Mouse (Mus musculus) limb, embryonic 14.5 days (tissue): Measurements from ENCODE around the gene Donson. TPM values are rescaled to one million over a fixed set of nuclear protein-coding genes. Genes with fewer than 3 reads are reported as not detected.
"Not testable (repeated sequence)": the region's sequence is repeated elsewhere in the genome, so short reads cannot be mapped to it uniquely, and the experiment has no call there.

Source experiments
- ATAC-seq: fragments of 200-750 bp; cut with Nextera tagmentation; 2 replicates; pipeline ENCODE4 v1.8.0; 2017; ENCODE audit warnings: low read depth, moderate number of reproducible peaks, moderate TSS enrichment; ENCODE audit not compliant: low FRiP score
- DNase-seq: peaks from one replicate; pipeline ENCODE4 v3.0.0-alpha.2; 2015; ENCODE audit warnings: low spot score
- H3K27ac ChIP-seq: fragments of 300-500 bp; sonication (generic); replicated peaks from 2 replicates; pipeline ENCODE4 v1.5.1; 2014; ENCODE audit warnings: low read depth, mild to moderate bottlenecking, low read length, moderate library complexity, mixed read lengths
- H3K27me3 ChIP-seq: fragments of 300-500 bp; sonication (generic); 2 replicates; pipeline ENCODE4 v1.6.1; 2014; ENCODE audit warnings: low read length, mixed read lengths; ENCODE audit not compliant: control insufficient read depth, insufficient read depth
- H3K36me3 ChIP-seq: fragments of 300-500 bp; sonication (generic); 2 replicates; pipeline ENCODE4 v1.6.1; 2014; ENCODE audit warnings: mild to moderate bottlenecking, low read length, moderate library complexity, mixed read lengths; ENCODE audit not compliant: control insufficient read depth, insufficient read depth
- H3K4me1 ChIP-seq: fragments of 300-500 bp; sonication (generic); 2 replicates; pipeline ENCODE4 v1.6.1; 2014; ENCODE audit warnings: antibody characterized with exemption, low read length, mixed read lengths; ENCODE audit not compliant: control insufficient read depth, insufficient read depth
- H3K4me2 ChIP-seq: fragments of 300-500 bp; sonication (generic); replicated peaks from 2 replicates; pipeline ENCODE4 v1.6.1; 2014; ENCODE audit warnings: low read depth, mild to moderate bottlenecking, low read length, moderate library complexity; ENCODE audit not compliant: severe bottlenecking
- H3K4me3 ChIP-seq: fragments of 300-500 bp; sonication (generic); replicated peaks from 2 replicates; pipeline ENCODE4 v1.5.1; 2014; ENCODE audit warnings: low read length
- H3K9ac ChIP-seq: fragments of 300-500 bp; sonication (generic); 2 replicates; pipeline ENCODE4 v1.6.1; 2014; ENCODE audit warnings: mild to moderate bottlenecking, low read depth, low read length, moderate library complexity; ENCODE audit not compliant: severe bottlenecking
- H3K9me3 ChIP-seq: fragments of 300-500 bp; sonication (generic); 2 replicates; pipeline ENCODE4 v1.6.1; 2016; ENCODE audit warnings: low read length; ENCODE audit not compliant: control insufficient read depth
- POLR2A ChIP-seq: fragments of 200-500 bp; IDR thresholded peaks from 2 replicates; pipeline ENCODE4 v1.8.0; 2012; ENCODE audit warnings: inconsistent platforms, mild to moderate bottlenecking, moderate library complexity, borderline replicate concordance; ENCODE audit not compliant: insufficient read depth, insufficient read length; ENCODE audit errors: extremely low read depth
- WGBS: fragments of 180-500 bp; shearing (Covaris S2); extraction: QIAGEN DNeasy Blood & Tissue Kit; methylation state at CpG from one replicate; pipeline ENCODE4 v1.1.7; 2014; 5-methylcytosine and 5-hydroxymethylcytosine counted together
- polyA plus RNA-seq, 2 experiments: library from polyadenylated mRNA; depleted of rRNA in 1 of 2; stranded (reverse) in 1 of 2; unstranded in 1 of 2; fragments of >200 nt; fragmentation: Nextera tagmentation in 1 of 2; extraction: Ambion mirVana in 1 of 2; gene quantifications; 2 replicates each; pipeline versions ENCODE4 v1.2.1 to v1.2.3; 2012 to 2014

The Donson gene
- polyA plus RNA-seq, 2 experiments: 19.8 to 33.2 TPM

DNA sequence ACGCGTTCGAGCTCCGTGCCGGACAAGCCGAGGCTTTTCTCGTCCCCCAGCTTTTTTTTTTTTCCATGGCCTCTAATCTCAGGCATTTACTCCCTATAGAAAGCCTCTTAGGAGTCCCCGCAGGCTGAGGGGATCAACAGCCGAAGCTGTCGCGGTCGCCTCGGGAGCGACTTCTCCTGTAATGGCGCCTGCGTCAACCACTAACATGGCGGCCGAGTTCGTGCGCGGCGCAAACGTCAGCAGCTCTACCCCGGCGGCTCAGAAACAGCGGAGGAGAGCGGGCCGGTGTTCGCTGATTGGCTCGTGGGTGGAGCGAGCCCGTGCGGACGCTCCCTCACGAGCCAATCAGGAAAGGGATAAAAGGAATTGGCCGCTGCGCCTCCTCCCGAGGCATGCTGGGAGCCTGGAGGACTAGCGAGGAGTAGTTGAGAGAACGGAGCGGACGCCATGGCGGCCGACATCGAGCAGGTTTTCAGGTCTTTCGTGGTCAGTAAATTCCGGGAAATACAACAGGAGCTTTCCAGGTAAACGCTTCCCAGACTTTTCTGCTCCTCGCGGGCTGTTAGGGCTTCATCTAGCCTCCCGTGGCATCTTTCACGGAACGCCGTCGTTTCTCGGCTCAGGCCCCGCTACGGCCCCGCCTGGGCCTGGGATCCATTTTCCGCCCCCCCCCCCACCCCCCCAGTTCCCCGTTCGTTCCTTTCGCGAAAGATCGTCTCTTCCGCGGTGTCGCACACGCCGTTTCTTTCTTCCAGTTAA lies 40.9 kb downstream of the Donson start, which contains the start of gene Son:
Gene Son (plus strand): TSS at position 46 of the 759 bp plus-strand sequence.
- Histone ChIP-seq H3K27ac (peak within 1 kb of the TSS; percentile 98), H3K9ac (peak within 1 kb of the TSS; percentile 95), H3K4me1 (peaks cover 12% of the 10 kb centered on the region; the same call in 1 of the 2 replicates), H3K4me3 (peak within 1 kb of the TSS; percentile 77), H3K27me3 (no peaks in the 10 kb centered on the region), H3K36me3 (peaks cover 14% of the 10 kb centered on the region), H3K4me2 (peak within 1 kb of the TSS; percentile 81), H3K9me3 (no peaks in the 10 kb centered on the region)
- peak; percentile 95 for ATAC-seq
- WGBS: under 1% methylated on average over 64 of the region's 70 CpGs
- peak; percentile 97 for DNase-seq
- peak; percentile 98; the same call in 1 of the 2 replicates for TF ChIP-seq POLR2A

DNA sequence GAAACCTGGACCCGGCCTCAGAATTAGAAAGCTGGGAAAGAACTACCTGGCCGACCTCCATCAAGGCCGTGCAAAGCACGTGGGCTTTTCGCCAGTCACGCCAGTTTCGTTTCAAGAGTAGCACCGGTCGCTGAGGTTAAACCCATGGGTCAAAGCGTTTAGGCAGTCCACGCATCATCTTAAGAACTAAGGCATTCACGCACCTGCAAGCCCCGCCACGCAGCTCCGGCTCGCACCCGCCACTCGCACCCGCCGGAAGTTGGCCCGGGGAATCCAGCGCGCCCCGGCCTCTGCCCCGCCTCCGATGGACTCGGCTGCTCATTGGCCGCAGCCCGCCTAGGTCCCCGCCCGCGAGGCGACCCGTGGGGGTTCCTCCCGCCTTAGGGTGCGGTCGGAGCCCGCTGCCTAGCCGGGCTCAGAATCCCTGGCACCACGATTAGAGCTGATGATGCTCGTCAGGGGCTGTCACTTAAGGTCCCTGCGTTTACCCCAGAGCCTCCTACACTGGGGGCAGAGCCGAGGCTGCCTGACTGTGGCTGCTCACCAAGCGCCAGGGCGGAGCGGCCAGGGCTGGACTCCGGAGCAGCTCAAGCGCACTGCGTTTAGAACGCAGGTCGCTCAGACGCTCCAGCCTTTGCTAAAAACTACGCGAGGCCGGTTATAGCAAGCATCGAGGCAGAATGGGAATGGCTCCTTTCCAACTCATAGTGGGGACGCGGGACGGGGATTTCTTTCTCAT lies 41.7 kb downstream of the Donson start, which contains the start of gene Gart:
Gene Gart (minus strand): TSS at position 272 of the 739 bp plus-strand sequence.
- WGBS: 2% methylated on average over 50 of the region's 59 CpGs
- peaks cover 14% of the 10 kb centered on the region for H3K36me3 ChIP-seq
- H3K4me3 ChIP-seq: peak within 1 kb of the TSS; percentile 77
- TF ChIP-seq POLR2A: peak; percentile 97
- ATAC-seq (peak; percentile 86), DNase-seq (peak; percentile 94)
- peak within 1 kb of the TSS; percentile 95 for H3K9ac ChIP-seq
- peaks cover 12% of the 10 kb centered on the region; the same call in 1 of the 2 replicates for H3K4me1 ChIP-seq
- no peaks in the 10 kb centered on the region for H3K27me3 ChIP-seq
- H3K9me3 ChIP-seq: no peaks in the 10 kb centered on the region
- peak within 1 kb of the TSS; percentile 81 for H3K4me2 ChIP-seq
- peak within 1 kb of the TSS; percentile 98 for H3K27ac ChIP-seq

DNA sequence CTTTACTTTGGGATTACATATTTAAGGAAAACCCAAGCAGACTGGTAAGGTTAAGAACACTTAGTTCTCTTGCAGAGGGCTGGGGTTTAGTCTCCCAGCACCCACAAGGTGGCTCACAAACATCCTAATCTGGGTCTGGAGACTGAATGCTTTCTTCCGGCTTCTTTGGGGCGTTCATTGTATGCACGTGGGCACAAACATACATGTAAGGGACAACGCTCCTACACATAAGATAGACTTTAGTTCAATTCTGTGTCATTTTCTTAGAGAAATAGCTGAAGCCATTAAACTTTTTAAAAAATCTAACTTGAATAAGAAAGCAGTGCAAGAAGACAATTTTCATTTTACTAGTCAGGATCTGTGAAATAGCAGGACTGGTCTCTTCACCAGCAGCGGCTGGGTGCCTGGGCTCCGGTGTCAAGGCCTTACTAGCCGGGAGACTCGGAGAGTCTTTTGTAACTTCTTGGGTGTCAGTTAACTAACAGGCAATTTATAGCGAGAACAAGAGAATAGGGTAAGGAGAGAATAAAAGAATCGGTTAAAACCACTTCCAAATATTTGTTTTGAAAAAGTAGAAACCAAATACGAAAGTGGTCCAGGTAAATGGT lies 42.5 kb downstream of the Donson start:
- peak overlapping the region; percentile 77 for H3K4me3 ChIP-seq
- H3K27ac ChIP-seq: peak overlapping the region; percentile 98
- 1% methylated on average over 11 of the region's 11 CpGs for WGBS
- H3K36me3 ChIP-seq: peaks cover 18% of the 10 kb centered on the region
- peaks cover 12% of the 10 kb centered on the region; the same call in 1 of the 2 replicates for H3K4me1 ChIP-seq
- H3K27me3 ChIP-seq: no peaks in the 10 kb centered on the region
- no peaks in the 10 kb centered on the region for H3K9me3 ChIP-seq
- H3K4me2 ChIP-seq: peak overlapping the region; percentile 81
- no peak for TF ChIP-seq POLR2A
- H3K9ac ChIP-seq: peak overlapping the region; percentile 81
- no peak for ATAC-seq
- peak; percentile 12 for DNase-seq

DNA sequence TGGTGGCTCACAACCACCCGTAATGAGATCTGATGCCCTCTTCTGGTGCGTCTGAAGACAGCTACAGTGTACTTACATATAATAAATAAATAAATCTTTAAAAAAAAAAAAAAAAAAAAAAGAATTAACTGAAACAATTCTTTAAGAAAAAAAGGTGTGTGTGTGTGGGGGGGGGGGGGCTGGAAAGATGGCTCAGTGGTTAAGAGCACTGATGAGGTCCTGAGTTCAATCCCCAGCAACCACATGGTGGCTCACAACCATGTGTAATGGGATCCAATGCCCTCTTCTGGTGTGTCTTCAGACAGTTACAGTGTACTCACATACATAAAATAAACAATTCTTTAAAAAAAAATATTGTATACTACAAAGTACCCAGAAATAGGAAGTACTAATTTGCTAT lies 43.1 kb downstream of the Donson start:
- WGBS: no CpG with 5 or more reads among the region's 2 CpGs
- not testable (repeated sequence) for H3K9ac ChIP-seq, DNase-seq, ATAC-seq, H3K4me3 ChIP-seq, H3K9me3 ChIP-seq, H3K27ac ChIP-seq, H3K27me3 ChIP-seq
- Histone ChIP-seq H3K4me1 (peaks cover 12% of the 10 kb centered on the region; the same call in 1 of the 2 replicates), H3K36me3 (peaks cover 23% of the 10 kb centered on the region), H3K4me2 (peak overlapping the region; percentile 81; the same call in 1 of the 2 replicates)

DNA sequence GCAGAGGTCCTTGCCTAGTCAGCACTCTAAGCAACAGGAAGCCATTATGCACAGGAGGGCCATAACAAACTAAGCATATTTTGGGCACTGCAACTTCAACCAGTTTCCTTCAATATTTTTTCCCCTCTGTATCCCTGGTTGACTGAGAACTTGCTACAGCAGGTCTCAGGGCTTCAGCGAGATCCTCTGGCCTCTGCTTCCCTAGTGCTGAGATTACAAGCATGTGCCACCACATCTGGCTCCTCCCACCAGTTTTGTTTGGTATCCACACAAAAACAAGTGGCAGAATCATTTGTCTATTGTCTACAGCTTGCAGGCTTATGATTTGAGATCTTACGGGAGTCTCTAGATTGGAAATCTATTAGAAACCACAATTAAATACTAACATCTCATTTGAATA lies 43.7 kb downstream of the Donson start:
- no peak for TF ChIP-seq POLR2A
- Histone ChIP-seq H3K27ac (no peak overlapping the region), H3K4me3 (no peak overlapping the region), H3K4me1 (peaks cover 12% of the 10 kb centered on the region; the same call in 1 of the 2 replicates), H3K9me3 (no peaks in the 10 kb centered on the region), H3K9ac (no peak overlapping the region), H3K4me2 (no peak overlapping the region), H3K36me3 (peaks cover 28% of the 10 kb centered on the region), H3K27me3 (no peaks in the 10 kb centered on the region)
- 86% methylated on average over 2 of the region's 2 CpGs for WGBS
- no peak for DNase-seq
- ATAC-seq: no peak
